Mouse (Mus musculus) kidney, adult 2 months (tissue): ENCODE data around the gene Esrrg. TPM values are rescaled to one million over a fixed set of nuclear protein-coding genes. Genes with fewer than 3 reads are reported as not detected.
A peak's percentile ranks its signal among the peaks of the same experiment; 100 is the strongest.

Source experiments
- DNase-seq: peaks from one replicate; pipeline ENCODE4 v3.0.0; 2021
- H3K27ac ChIP-seq: fragments of 200-500 bp; 2 replicates; pipeline ENCODE4 v1.5.1; 2012; ENCODE audit warnings: low read depth, low read length, control low read depth, inconsistent platforms; ENCODE audit not compliant: insufficient read depth
- H3K27me3 ChIP-seq: fragments of 200-500 bp; replicated peaks from 2 replicates; pipeline ENCODE4 v1.6.1; 2012; ENCODE audit warnings: mild to moderate bottlenecking, moderate library complexity, low read length, inconsistent platforms; ENCODE audit not compliant: control insufficient read depth, insufficient read depth
- H3K36me3 ChIP-seq: fragments of 200-500 bp; 2 replicates; pipeline ENCODE4 v1.6.1; 2012; ENCODE audit warnings: mild to moderate bottlenecking, moderate library complexity, low read length, inconsistent platforms; ENCODE audit not compliant: control insufficient read depth, insufficient read depth
- H3K4me1 ChIP-seq: fragments of 200-500 bp; 2 replicates; pipeline ENCODE4 v1.6.1; 2011; ENCODE audit warnings: low read length; ENCODE audit not compliant: control insufficient read depth, insufficient read depth
- H3K4me3 ChIP-seq: fragments of 200-500 bp; 2 replicates; pipeline ENCODE4 v1.5.1; 2011; ENCODE audit warnings: mild to moderate bottlenecking, low read depth, low read length, control low read depth; ENCODE audit not compliant: insufficient read depth
- CTCF ChIP-seq: fragments of 200-500 bp; conservative IDR thresholded peaks from 2 replicates; pipeline ENCODE4 v1.5.1; 2011; ENCODE audit warnings: low read depth, mild to moderate bottlenecking, control low read depth, low read length, moderate library complexity, mixed read lengths; ENCODE audit not compliant: insufficient read depth, insufficient read length
- POLR2A ChIP-seq: fragments of 200-500 bp; IDR thresholded peaks from one replicate; pipeline ENCODE4 v1.6.1; 2011; ENCODE audit warnings: low read depth, low read length, control low read depth
- WGBS: fragments of 180-500 bp; shearing (Covaris S2); methylation state at CpG from one replicate; pipeline ENCODE4 v1.1.7; 2018; 5-methylcytosine and 5-hydroxymethylcytosine counted together
- polyA plus RNA-seq: library from polyadenylated mRNA; depleted of rRNA; stranded (reverse); fragments of >200 nt; gene quantifications from 2 replicates; pipeline ENCODE4 v1.2.3, GENCODE M21; 2012

Gene Esrrg
- polyA plus RNA-seq, 1 experiment, result 24.2 TPM

DNA sequence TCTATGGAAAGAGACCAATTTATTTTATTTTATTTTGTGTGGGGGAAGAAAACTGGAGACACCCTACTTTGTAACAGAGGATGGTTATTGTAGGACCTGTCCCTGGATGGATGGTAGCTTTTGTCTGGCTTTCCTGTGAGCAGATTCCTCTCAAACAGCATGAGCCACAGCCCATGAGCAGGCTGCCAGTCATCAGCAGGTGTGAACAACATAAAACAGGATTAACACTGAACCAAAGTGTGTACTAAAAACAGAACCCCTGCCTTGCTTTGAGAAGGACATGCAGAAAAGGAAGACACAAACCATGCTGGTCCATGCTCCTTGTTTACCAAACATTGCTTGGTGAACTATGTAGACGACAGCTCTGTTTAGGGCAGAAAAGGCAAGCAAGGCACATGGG is 402.3 kb downstream of the Esrrg start:
- Histone ChIP-seq H3K4me1 (peaks cover 3% of the 10 kb centered on the region; the same call in 1 of the 2 replicates), H3K27ac (no peak overlapping the region), H3K4me3 (no peak overlapping the region), H3K36me3 (no peaks in the 10 kb centered on the region), H3K27me3 (no peaks in the 10 kb centered on the region)
- DNase-seq, result no peak
- 89% methylated on average over 1 of the region's 1 CpGs for WGBS
- TF ChIP-seq CTCF, result no peak
- no peak for TF ChIP-seq POLR2A

DNA sequence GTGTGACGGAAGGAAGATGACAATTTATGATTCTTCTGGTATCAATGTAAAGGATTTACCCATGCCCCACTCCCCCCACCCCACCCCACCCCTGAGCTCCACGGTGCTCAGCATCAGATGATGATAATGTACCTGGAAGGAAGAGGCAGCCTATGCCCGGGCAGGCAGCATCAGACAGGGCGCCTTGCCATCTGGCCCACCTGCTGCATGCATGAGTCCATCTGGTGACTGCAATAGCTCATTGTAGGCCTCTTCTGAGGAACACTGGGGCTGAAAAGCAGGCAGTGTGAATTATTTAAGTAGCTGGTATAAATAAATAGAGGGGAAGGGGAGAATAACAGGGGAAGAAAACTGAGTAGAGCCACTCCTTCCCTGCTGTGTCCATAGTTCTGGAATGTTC is 405.8 kb downstream of the Esrrg start:
- no peaks in the 10 kb centered on the region for H3K27me3 ChIP-seq
- 77% methylated on average over 4 of the region's 4 CpGs for WGBS
- no peaks in the 10 kb centered on the region; the same call in 1 of the 2 replicates for H3K4me1 ChIP-seq
- TF ChIP-seq POLR2A (no peak), CTCF (no peak)
- no peak overlapping the region for H3K27ac ChIP-seq
- H3K4me3 ChIP-seq, result no peak overlapping the region
- DNase-seq, result no peak
- H3K36me3 ChIP-seq, result no peaks in the 10 kb centered on the region

DNA sequence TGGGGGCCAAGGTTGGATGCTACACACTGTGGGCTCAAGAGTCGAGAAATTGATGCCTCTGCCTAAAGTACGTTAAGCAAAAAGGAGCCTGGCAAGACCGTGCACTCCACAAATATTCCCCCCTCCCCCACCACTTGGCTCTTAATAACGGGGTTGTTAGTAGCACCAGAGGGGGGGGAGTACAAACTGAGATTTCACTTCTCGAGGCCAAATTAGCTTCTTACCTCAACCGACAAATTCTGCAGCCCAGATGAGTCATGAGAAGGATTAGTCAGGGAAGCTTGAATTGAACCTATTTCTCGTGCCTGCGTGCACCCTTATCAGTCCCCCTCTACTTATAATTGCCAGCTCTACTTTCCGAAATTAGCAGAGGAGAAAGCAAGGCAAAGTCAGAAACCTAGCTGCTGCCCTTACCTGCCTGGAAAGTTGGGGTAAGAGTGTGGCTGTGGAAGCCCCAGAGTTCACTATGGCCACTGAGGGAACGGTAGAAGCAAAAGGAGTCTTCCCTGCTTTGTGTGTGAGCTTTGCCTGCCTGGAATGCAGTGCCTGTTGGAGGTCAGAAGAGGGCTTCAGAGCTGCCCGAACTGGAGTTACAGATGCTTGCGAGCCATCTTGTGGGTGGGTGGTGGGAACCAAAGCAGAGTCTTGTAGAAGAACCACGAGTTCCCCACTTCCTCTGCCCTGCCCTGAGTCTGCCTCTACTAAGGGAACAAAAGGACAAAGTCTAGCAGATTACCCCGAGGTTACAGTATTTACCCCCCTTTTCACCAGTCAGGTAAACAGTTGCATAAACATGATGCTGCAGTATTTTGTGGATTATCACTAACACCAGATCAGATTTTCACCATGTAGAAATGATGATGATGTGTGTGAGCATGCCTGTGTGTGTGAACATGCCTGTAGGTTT is 409.6 kb downstream of the Esrrg start:
- Histone ChIP-seq H3K4me1 (no peaks in the 10 kb centered on the region; the same call in 1 of the 2 replicates), H3K27ac (no peak overlapping the region), H3K27me3 (no peaks in the 10 kb centered on the region), H3K36me3 (no peaks in the 10 kb centered on the region), H3K4me3 (no peak overlapping the region)
- DNase-seq, result no peak
- WGBS, result 50% methylated on average over 14 of the region's 14 CpGs
- TF ChIP-seq POLR2A (no peak), CTCF (0 out of 2 replicates have a peak, but pooled peaks have one; percentile 13)

DNA sequence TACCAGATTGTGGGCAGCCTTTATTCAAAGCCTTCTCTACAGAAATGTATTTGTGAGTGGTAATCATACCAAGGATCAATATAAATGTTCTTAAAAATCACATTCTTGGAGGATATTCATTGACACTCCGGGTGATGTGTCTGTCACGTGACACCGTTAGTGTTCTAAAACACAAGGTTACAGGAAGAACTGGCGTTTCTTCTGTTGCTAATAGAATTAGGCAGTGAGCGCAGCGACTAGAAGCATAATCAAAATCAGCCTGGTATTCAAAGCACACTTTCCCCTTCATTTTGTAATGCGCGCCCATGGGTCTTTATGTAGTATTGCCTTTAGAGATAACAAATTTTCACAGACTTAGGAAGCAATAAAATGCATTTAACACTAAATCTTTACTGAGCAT is 420.6 kb downstream of the Esrrg start:
- TF ChIP-seq POLR2A (no peak), CTCF (no peak)
- Histone ChIP-seq H3K4me3 (no peak overlapping the region), H3K27ac (no peak overlapping the region), H3K4me1 (no peaks in the 10 kb centered on the region; the same call in 1 of the 2 replicates), H3K36me3 (no peaks in the 10 kb centered on the region), H3K27me3 (no peaks in the 10 kb centered on the region)
- WGBS, result 81% methylated on average over 8 of the region's 8 CpGs
- DNase-seq, result no peak

DNA sequence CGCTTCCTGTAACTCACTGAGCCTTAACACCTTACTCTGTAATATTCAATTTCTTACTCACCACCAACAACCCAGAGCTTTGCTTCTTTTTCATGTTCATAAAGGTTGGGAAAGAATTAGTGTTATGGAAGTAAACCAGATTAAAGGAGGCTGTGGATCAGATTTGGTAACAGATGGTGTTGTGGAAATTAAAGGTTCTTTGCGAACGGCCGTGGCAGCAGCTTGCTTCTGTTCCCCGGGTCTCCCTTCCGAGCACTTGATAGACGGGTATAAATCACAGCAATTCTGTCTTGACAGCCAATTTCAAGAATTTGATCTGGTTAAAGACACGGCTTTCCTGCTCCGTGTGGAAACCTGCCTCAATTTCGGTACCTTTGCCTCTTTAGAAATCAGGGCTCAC is 421.5 kb downstream of the Esrrg start:
- Histone ChIP-seq H3K4me3 (no peak overlapping the region), H3K36me3 (no peaks in the 10 kb centered on the region), H3K27ac (no peak overlapping the region), H3K4me1 (no peaks in the 10 kb centered on the region; the same call in 1 of the 2 replicates), H3K27me3 (no peaks in the 10 kb centered on the region)
- 59% methylated on average over 10 of the region's 10 CpGs for WGBS
- DNase-seq, result no peak
- TF ChIP-seq POLR2A (no peak), CTCF (no peak)

DNA sequence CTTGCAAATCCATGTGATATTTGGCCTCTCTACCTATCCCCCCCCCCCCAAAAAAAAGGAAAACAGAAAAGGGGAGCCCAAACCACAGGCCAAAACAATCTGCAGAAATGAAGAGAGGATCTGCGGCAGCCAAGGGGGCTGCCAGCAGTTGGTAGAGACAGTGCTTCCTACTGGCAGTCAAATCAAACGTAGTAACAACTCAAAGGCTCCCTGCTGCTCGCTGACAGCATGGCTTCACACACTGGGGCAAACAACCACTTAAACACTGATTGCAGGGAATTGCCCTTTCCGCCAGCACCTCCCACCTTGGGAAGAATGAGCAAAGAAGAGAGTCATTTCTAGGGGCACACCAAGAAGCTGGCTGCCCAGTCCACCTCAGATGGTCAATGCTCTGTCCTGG is 422.7 kb downstream of the Esrrg start:
- Histone ChIP-seq H3K27me3 (no peaks in the 10 kb centered on the region), H3K36me3 (no peaks in the 10 kb centered on the region), H3K4me1 (no peaks in the 10 kb centered on the region; the same call in 1 of the 2 replicates), H3K27ac (no peak overlapping the region), H3K4me3 (no peak overlapping the region)
- no peak for TF ChIP-seq CTCF
- no peak for TF ChIP-seq POLR2A
- DNase-seq, result no peak
- 72% methylated on average over 4 of the region's 4 CpGs for WGBS

DNA sequence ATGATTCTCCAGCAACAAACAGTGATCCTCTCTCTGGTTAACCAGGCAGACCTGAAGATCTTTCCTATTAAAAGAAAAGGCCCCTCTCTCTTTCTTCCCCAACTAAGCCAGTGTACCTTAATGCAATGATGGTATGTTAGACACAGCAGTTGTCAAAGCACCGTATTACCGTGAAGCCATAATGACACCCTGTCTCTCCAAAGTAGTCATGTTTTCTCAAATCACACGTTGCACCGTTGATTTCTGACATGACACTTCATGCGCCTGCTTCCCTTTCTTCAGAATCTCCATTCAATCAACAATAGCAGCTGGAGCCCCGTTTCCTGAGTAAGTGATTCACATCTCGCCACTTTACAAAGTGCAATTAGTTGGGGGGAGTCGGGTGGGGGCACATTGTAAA is 427.4 kb downstream of the Esrrg start:
- WGBS, result 51% methylated on average over 8 of the region's 8 CpGs
- no peak for DNase-seq
- H3K4me1 ChIP-seq, result no peaks in the 10 kb centered on the region
- H3K27ac ChIP-seq, result no peak overlapping the region
- TF ChIP-seq CTCF (no peak), POLR2A (no peak)
- no peak overlapping the region for H3K4me3 ChIP-seq
- no peaks in the 10 kb centered on the region for H3K36me3 ChIP-seq
- H3K27me3 ChIP-seq, result no peaks in the 10 kb centered on the region
